Mouse (Mus musculus) heart, embryonic 11.5 days (tissue): ENCODE data around the gene Hat1. TPM values are rescaled to one million over a fixed set of nuclear protein-coding genes. Genes with fewer than 3 reads are reported as not detected.
A peak's percentile ranks its signal among the peaks of the same experiment; 100 is the strongest.

Source experiments
- ATAC-seq: fragments of 200-750 bp; cut with Nextera tagmentation; replicated peaks from 2 replicates; pipeline ENCODE4 v1.8.0; 2017; ENCODE audit warnings: moderate library complexity; ENCODE audit not compliant: insufficient number of reproducible peaks, low FRiP score, low TSS enrichment
- H3K27ac ChIP-seq: fragments of 300-500 bp; sonication (generic); 2 replicates; pipeline ENCODE4 v1.5.1; 2014; ENCODE audit warnings: mild to moderate bottlenecking, low read depth, low read length
- H3K27me3 ChIP-seq: fragments of 300-500 bp; sonication (generic); 2 replicates; pipeline ENCODE4 v1.6.1; 2014; ENCODE audit warnings: mild to moderate bottlenecking, low read length, mixed read lengths; ENCODE audit not compliant: control insufficient read depth, insufficient read depth
- H3K36me3 ChIP-seq: fragments of 300-500 bp; sonication (generic); 2 replicates; pipeline ENCODE4 v1.6.1; 2014; ENCODE audit warnings: mild to moderate bottlenecking, low read length, moderate library complexity, mixed read lengths; ENCODE audit not compliant: control insufficient read depth, insufficient read depth
- H3K4me1 ChIP-seq: fragments of 300-500 bp; sonication (generic); 2 replicates; pipeline ENCODE4 v1.6.1; 2014; ENCODE audit warnings: low read length; ENCODE audit not compliant: control insufficient read depth, insufficient read depth
- H3K4me2 ChIP-seq: fragments of 300-500 bp; sonication (generic); 2 replicates; pipeline ENCODE4 v1.6.1; 2014; ENCODE audit warnings: mild to moderate bottlenecking, moderate library complexity
- H3K4me3 ChIP-seq: fragments of 300-500 bp; sonication (generic); 2 replicates; pipeline ENCODE4 v1.5.1; 2014; ENCODE audit warnings: low read depth, low read length
- H3K9ac ChIP-seq: fragments of 300-500 bp; sonication (generic); 2 replicates; pipeline ENCODE4 v1.6.1; 2014; ENCODE audit warnings: mild to moderate bottlenecking, low read depth, low read length, moderate library complexity
- H3K9me3 ChIP-seq: fragments of 300-500 bp; sonication (generic); replicated peaks from 2 replicates; pipeline ENCODE4 v1.6.1; 2016; ENCODE audit warnings: low read length; ENCODE audit not compliant: control insufficient read depth
- WGBS: fragments of 180-500 bp; shearing (Covaris S2); extraction: QIAGEN DNeasy Blood & Tissue Kit; methylation state at CpG from one replicate; pipeline ENCODE4 v1.1.7; 2014; ENCODE audit not compliant: insufficient replicate concordance; 5-methylcytosine and 5-hydroxymethylcytosine counted together
- polyA plus RNA-seq: library from polyadenylated mRNA; unstranded; fragments of >200 nt; fragmentation: Nextera tagmentation; extraction: Ambion mirVana; gene quantifications from 2 replicates; pipeline ENCODE4 v1.2.1, GENCODE M21; 2014

Gene Hat1
- polyA plus RNA-seq, 1 experiment from 2014 or later: 144 TPM

DNA sequence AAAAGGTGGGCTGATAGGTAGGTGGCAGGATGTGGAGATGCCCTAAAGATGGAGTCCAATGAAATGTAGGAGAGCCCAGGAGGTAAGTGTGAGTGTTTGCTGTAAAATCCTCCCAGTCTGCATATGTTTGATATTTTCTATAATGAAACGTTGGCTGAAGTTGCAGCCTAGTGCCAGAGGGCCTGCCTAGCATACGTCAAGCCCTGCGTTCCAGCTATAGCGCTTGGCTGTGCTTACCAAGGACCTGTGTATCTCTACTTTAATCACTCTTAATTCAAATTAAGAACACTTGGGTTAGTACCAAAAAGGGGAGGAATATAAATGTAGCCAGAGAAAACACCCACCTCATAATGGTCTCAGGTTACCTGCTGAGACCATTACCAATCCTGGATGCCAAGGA is 87.0 kb downstream of the Hat1 start:
- Histone ChIP-seq H3K4me1 (peaks cover 7% of the 10 kb centered on the region), H3K9ac (no peak overlapping the region), H3K27me3 (no peaks in the 10 kb centered on the region), H3K36me3 (no peaks in the 10 kb centered on the region), H3K4me3 (no peak overlapping the region), H3K4me2 (no peak overlapping the region), H3K27ac (0 out of 2 replicates have a peak overlapping the region, but pooled peaks have one; percentile 18), H3K9me3 (no peaks in the 10 kb centered on the region)
- 93% methylated on average over 4 of the region's 4 CpGs for WGBS
- no peak for ATAC-seq

DNA sequence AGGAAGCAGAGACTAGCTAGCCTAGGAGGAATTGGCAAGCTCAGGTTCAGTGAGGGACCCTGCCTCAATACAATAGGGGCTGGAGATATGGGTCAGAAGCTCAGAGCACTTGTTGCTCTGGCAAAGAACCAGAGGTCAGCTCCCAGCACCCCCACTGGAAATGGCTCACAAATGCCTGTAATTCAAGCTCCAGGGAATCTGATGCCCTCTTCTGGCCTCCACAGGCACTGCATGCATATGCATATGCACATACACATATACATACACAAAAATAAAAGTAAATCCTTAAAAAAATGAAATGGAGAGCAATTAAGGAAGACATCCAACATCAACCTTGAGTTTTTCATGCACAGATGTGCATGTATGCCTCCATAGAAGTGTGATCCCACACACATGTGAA is 89.0 kb downstream of the Hat1 start:
- Histone ChIP-seq H3K27me3 (no peaks in the 10 kb centered on the region), H3K4me2 (no peak overlapping the region), H3K27ac (no peak overlapping the region), H3K4me1 (peaks cover 7% of the 10 kb centered on the region), H3K9ac (no peak overlapping the region), H3K36me3 (no peaks in the 10 kb centered on the region), H3K4me3 (no peak overlapping the region), H3K9me3 (no peaks in the 10 kb centered on the region)
- no peak for ATAC-seq

DNA sequence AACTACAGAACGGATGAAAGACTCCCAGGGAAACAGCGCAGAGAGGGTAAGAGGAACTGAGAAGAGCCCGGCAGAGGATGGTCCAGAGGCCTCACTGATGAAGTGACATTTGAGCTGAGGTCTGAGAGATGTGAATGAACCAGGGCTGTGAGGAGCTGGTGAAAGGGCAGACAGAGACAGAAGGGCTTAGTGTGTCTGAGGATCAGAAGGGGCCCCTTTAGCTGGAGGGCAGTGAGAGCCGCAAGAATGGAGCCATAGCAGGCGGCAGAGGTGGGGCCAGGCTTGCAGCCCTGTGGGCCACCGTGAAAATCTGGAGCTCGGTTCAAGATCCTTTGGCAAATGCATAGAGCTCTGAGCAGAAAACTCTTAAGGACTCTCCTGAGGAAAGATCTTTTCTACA is 91.2 kb downstream of the Hat1 start:
- H3K4me3 ChIP-seq: no peak overlapping the region
- no peaks in the 10 kb centered on the region for H3K36me3 ChIP-seq
- H3K9me3 ChIP-seq: no peaks in the 10 kb centered on the region
- no peak overlapping the region for H3K27ac ChIP-seq
- H3K4me1 ChIP-seq: peaks cover 3% of the 10 kb centered on the region; the same call in 1 of the 2 replicates
- 11% methylated on average over 7 of the region's 7 CpGs for WGBS
- peak overlapping the region; percentile 43 for H3K4me2 ChIP-seq
- ATAC-seq: peak; percentile 67; the same call in 1 of the 2 replicates
- H3K9ac ChIP-seq: no peak overlapping the region
- no peaks in the 10 kb centered on the region for H3K27me3 ChIP-seq

DNA sequence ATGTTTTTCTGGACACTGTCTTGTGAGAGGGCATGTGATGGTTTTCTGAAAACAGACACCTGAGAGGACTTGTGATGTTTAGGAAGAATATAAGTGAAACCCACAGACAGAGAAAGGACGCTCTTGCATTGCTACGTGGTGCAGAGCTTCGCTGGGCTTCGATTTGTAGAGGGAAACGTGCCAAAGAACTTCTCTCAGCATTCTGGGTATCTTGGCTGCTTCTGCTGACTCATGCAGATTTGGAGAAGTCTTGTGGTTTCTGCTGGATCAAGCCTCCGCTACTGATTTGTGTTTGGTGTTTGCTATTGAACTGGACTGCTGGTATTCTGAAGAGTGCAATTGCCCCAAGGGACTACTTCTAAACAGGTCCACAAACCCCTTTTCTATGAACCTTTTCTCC is 93.1 kb downstream of the Hat1 start:
- Histone ChIP-seq H3K4me2 (no peak overlapping the region), H3K27me3 (no peaks in the 10 kb centered on the region), H3K27ac (no peak overlapping the region), H3K36me3 (no peaks in the 10 kb centered on the region), H3K9ac (no peak overlapping the region), H3K4me1 (peaks cover 3% of the 10 kb centered on the region; the same call in 1 of the 2 replicates), H3K9me3 (no peaks in the 10 kb centered on the region), H3K4me3 (no peak overlapping the region)
- WGBS: 84% methylated on average over 6 of the region's 6 CpGs
- ATAC-seq: no peak

DNA sequence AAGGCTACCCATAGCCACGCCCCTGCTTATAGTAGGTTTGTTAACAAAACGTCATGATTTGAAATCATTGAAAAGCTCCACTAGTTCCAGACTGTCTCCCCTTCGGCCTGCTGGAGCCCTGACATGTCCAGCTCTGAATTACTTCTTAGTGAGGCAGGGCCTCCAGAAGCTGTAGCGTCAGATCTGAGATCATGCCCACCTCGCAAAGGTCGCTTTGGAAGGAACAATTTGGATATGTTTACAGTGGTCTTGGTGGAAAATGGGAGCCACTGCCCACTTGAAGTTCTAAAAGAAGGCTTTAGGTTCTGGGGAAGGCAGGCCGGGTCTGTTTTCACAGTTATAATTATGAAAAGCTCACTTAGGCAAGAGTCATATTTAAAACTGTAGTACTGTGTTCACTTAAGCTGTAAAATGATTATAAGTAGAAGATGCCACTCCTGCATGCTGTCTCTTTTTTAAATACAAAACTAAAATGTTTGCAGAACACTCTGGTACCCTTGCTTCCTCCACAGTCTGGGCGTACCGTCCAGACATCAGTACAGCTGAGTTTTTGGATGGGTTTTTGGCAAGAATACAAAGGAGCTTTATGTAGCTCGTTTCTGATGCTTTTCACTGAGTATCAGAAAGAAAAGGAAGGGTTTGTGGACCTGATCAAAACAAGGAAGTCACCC is 94.4 kb downstream of the Hat1 start:
- H3K36me3 ChIP-seq: no peaks in the 10 kb centered on the region
- peaks cover 3% of the 10 kb centered on the region; the same call in 1 of the 2 replicates for H3K4me1 ChIP-seq
- H3K9ac ChIP-seq: no peak overlapping the region
- H3K27me3 ChIP-seq: no peaks in the 10 kb centered on the region
- ATAC-seq: no peak
- no peaks in the 10 kb centered on the region for H3K9me3 ChIP-seq
- H3K4me3 ChIP-seq: no peak overlapping the region
- H3K4me2 ChIP-seq: no peak overlapping the region
- H3K27ac ChIP-seq: no peak overlapping the region
- 73% methylated on average over 10 of the region's 10 CpGs for WGBS

DNA sequence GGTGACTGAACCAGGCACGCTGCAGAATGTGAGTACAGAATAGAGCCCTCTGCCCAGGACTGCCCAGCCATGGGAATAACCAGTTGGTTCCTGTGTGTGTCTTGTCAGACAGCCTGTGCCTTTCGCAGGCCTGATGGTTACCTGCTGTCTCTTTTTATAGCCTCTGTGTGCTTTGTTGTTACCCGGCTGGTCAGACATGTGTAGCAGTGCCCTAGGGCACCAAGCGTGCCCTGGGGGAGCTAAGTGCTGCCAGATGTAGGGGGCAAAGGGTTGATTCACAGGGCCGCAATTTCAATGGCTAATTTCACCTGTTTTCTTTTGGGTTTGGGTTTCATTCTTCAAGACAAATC is 94.9 kb downstream of the Hat1 start:
- H3K27ac ChIP-seq: no peak overlapping the region
- no peak overlapping the region for H3K9ac ChIP-seq
- H3K4me3 ChIP-seq: no peak overlapping the region
- no peaks in the 10 kb centered on the region for H3K27me3 ChIP-seq
- no peaks in the 10 kb centered on the region for H3K36me3 ChIP-seq
- 66% methylated on average over 5 of the region's 5 CpGs for WGBS
- H3K4me1 ChIP-seq: peaks cover 3% of the 10 kb centered on the region; the same call in 1 of the 2 replicates
- ATAC-seq: no peak
- no peaks in the 10 kb centered on the region for H3K9me3 ChIP-seq
- H3K4me2 ChIP-seq: no peak overlapping the region

Other genes starting within 250 kb of the Hat1 start
- gene Dync1i2, start 177.3 kb upstream of the Hat1 start, polyA plus RNA-seq: 78.5 and 105 TPM in 2 replicates
- gene Slc25a12, start 21.2 kb upstream of the Hat1 start, polyA plus RNA-seq: 86.9 and 94.7 TPM in 2 replicates
- 32.4 and 34.8 TPM in 2 replicates for gene Metap1d, start 64.3 kb downstream of the Hat1 start, polyA plus RNA-seq
- 1.0 and 2.1 TPM in 2 replicates for gene Dlx1, start 139.2 kb downstream of the Hat1 start, polyA plus RNA-seq
- gene Dlx2, start 157.8 kb downstream of the Hat1 start, polyA plus RNA-seq: 0.65 and 1.3 TPM in 2 replicates